Mouse (Mus musculus) heart, embryonic 16.5 days (tissue): Measurements from ENCODE around the gene Smyd2. TPM values are rescaled to one million over a fixed set of nuclear protein-coding genes. Genes with fewer than 3 reads are reported as not detected.

Experiments
- ATAC-seq: fragments of 200-750 bp; cut with Nextera tagmentation; replicated peaks from 2 replicates; pipeline ENCODE4 v1.8.0; 2017; ENCODE audit warnings: moderate number of reproducible peaks; ENCODE audit not compliant: insufficient read depth, low FRiP score; ENCODE audit errors: extremely low read depth
- H3K27ac ChIP-seq: fragments of 300-500 bp; sonication (generic); 2 replicates; pipeline ENCODE4 v1.5.1; 2014; ENCODE audit warnings: mild to moderate bottlenecking, low read length, control low read depth, moderate library complexity
- H3K27me3 ChIP-seq: fragments of 300-500 bp; sonication (generic); 2 replicates; pipeline ENCODE4 v1.6.1; 2014; ENCODE audit warnings: low read length, mixed read lengths; ENCODE audit not compliant: control insufficient read depth, insufficient read depth
- H3K36me3 ChIP-seq: fragments of 300-500 bp; sonication (generic); 2 replicates; pipeline ENCODE4 v1.6.1; 2014; ENCODE audit not compliant: control insufficient read depth, insufficient read depth
- H3K4me1 ChIP-seq: fragments of 300-500 bp; sonication (generic); 2 replicates; pipeline ENCODE4 v1.6.1; 2014; ENCODE audit warnings: low read length, mixed read lengths; ENCODE audit not compliant: control insufficient read depth, insufficient read depth
- H3K4me2 ChIP-seq: fragments of 300-500 bp; sonication (generic); 2 replicates; pipeline ENCODE4 v1.6.1; 2014; ENCODE audit warnings: low read depth, mild to moderate bottlenecking, control low read depth, low read length
- H3K4me3 ChIP-seq: fragments of 300-500 bp; sonication (generic); 2 replicates; pipeline ENCODE4 v1.5.1; 2014; ENCODE audit warnings: mild to moderate bottlenecking, control low read depth, low read length
- H3K9ac ChIP-seq: fragments of 300-500 bp; sonication (generic); 2 replicates; pipeline ENCODE4 v1.6.1; 2014; ENCODE audit warnings: low read length, control low read depth
- H3K9me3 ChIP-seq: fragments of 300-500 bp; sonication (generic); replicated peaks from 2 replicates; pipeline ENCODE4 v1.6.1; 2016; ENCODE audit warnings: low read length; ENCODE audit not compliant: control insufficient read depth
- WGBS: fragments of 180-500 bp; shearing (Covaris S2); extraction: QIAGEN DNeasy Blood & Tissue Kit; methylation state at CpG from one replicate; pipeline ENCODE4 v1.1.7; 2014; 5-methylcytosine and 5-hydroxymethylcytosine counted together
- polyA plus RNA-seq: library from polyadenylated mRNA; unstranded; fragments of >200 nt; fragmentation: Nextera tagmentation; extraction: Ambion mirVana; gene quantifications from 2 replicates; pipeline ENCODE4 v1.2.1, GENCODE M21; 2015

The Smyd2 gene
- polyA plus RNA-seq, 1 experiment from 2014 or later, result 244 TPM

- Histone ChIP-seq H3K9ac (no peak overlapping the region), H3K4me2 (no peak overlapping the region), H3K27ac (no peak overlapping the region), H3K4me1 (peaks cover 27% of the 10 kb centered on the region), H3K9me3 (no peaks in the 10 kb centered on the region), H3K4me3 (no peak overlapping the region), H3K27me3 (no peaks in the 10 kb centered on the region), H3K36me3 (peaks cover 7% of the 10 kb centered on the region)
- 64% methylated on average over 11 of the region's 11 CpGs for WGBS
- no peak for ATAC-seq
These were observed 19.0 kb downstream of the Smyd2 start for GRCm38 (mm10) chr1:189903169-189903568.

GRCm38 (mm10) chr1:189902413-189902812 lies 19.8 kb downstream of the Smyd2 start:
- H3K9ac ChIP-seq, result no peak overlapping the region
- no peak overlapping the region for H3K27ac ChIP-seq
- no peaks in the 10 kb centered on the region for H3K27me3 ChIP-seq
- 72% methylated on average over 9 of the region's 9 CpGs for WGBS
- peaks cover 7% of the 10 kb centered on the region for H3K36me3 ChIP-seq
- no peak for ATAC-seq
- peaks cover 35% of the 10 kb centered on the region for H3K4me1 ChIP-seq
- no peaks in the 10 kb centered on the region for H3K9me3 ChIP-seq
- H3K4me3 ChIP-seq, result no peak overlapping the region
- no peak overlapping the region for H3K4me2 ChIP-seq

- WGBS, result 74% methylated on average over 6 of the region's 6 CpGs
- H3K9ac ChIP-seq, result no peak overlapping the region; the same call in 1 of the 2 replicates
- H3K27ac ChIP-seq, result peak overlapping the region; percentile 64
- no peak overlapping the region for H3K4me2 ChIP-seq
- ATAC-seq, result no peak; the same call in 1 of the 2 replicates
- no peak overlapping the region for H3K4me3 ChIP-seq
- peaks cover 28% of the 10 kb centered on the region for H3K36me3 ChIP-seq
- H3K4me1 ChIP-seq, result peaks cover 36% of the 10 kb centered on the region
- H3K27me3 ChIP-seq, result no peaks in the 10 kb centered on the region
- H3K9me3 ChIP-seq, result no peaks in the 10 kb centered on the region
These were observed 22.6 kb downstream of the Smyd2 start for GRCm38 (mm10) chr1:189899526-189899925.

- Histone ChIP-seq H3K36me3 (peaks cover 37% of the 10 kb centered on the region), H3K9me3 (no peaks in the 10 kb centered on the region), H3K27ac (peak overlapping the region; percentile 64), H3K4me1 (peaks cover 36% of the 10 kb centered on the region), H3K4me2 (no peak overlapping the region), H3K4me3 (no peak overlapping the region), H3K27me3 (no peaks in the 10 kb centered on the region), H3K9ac (peak overlapping the region; percentile 24; the same call in 1 of the 2 replicates)
- 50% methylated on average over 13 of the region's 13 CpGs for WGBS
- ATAC-seq, result no peak
These were observed 23.5 kb downstream of the Smyd2 start for GRCm38 (mm10) chr1:189898708-189899107.

- WGBS, result 52% methylated on average over 9 of the region's 9 CpGs
- Histone ChIP-seq H3K4me1 (peaks cover 36% of the 10 kb centered on the region), H3K4me3 (no peak overlapping the region), H3K9ac (peak overlapping the region; percentile 45), H3K27ac (peak overlapping the region; percentile 64), H3K4me2 (no peak overlapping the region), H3K27me3 (no peaks in the 10 kb centered on the region), H3K36me3 (peaks cover 44% of the 10 kb centered on the region), H3K9me3 (no peaks in the 10 kb centered on the region)
- peak; percentile 64 for ATAC-seq
These were observed 24.3 kb downstream of the Smyd2 start for GRCm38 (mm10) chr1:189897861-189898260.

GRCm38 (mm10) chr1:189894191-189894590 lies 28.0 kb downstream of the Smyd2 start:
- 85% methylated on average over 9 of the region's 9 CpGs for WGBS
- peaks cover 43% of the 10 kb centered on the region for H3K36me3 ChIP-seq

GRCm38 (mm10) chr1:189888749-189889148 lies 33.4 kb downstream of the Smyd2 start:
- Histone ChIP-seq H3K27ac (peak overlapping the region; percentile 28; the same call in 1 of the 2 replicates), H3K4me1 (peaks cover 15% of the 10 kb centered on the region), H3K4me3 (no peak overlapping the region), H3K9me3 (no peaks in the 10 kb centered on the region), H3K36me3 (peaks cover 24% of the 10 kb centered on the region), H3K27me3 (no peaks in the 10 kb centered on the region), H3K4me2 (no peak overlapping the region), H3K9ac (peak overlapping the region; percentile 18; the same call in 1 of the 2 replicates)
- WGBS, result 45% methylated on average over 10 of the region's 10 CpGs
- no peak for ATAC-seq

More at GRCm38 (mm10) chr1:189894191-189894590, 28.0 kb downstream of the Smyd2 start:
- Histone ChIP-seq H3K4me1 (peaks cover 23% of the 10 kb centered on the region), H3K27me3 (no peaks in the 10 kb centered on the region), H3K9ac (no peak overlapping the region), H3K9me3 (no peaks in the 10 kb centered on the region), H3K4me3 (no peak overlapping the region), H3K4me2 (no peak overlapping the region), H3K27ac (no peak overlapping the region)
- ATAC-seq, result no peak

- WGBS, result 26% methylated on average over 7 of the region's 7 CpGs
- peak; percentile 39; the same call in 1 of the 2 replicates for ATAC-seq
- H3K4me2 ChIP-seq, result no peak overlapping the region
These were observed 34.6 kb downstream of the Smyd2 start for GRCm38 (mm10) chr1:189887518-189887917.

GRCm38 (mm10) chr1:189885975-189886374 lies 36.2 kb downstream of the Smyd2 start:
- H3K4me3 ChIP-seq, result no peak overlapping the region
- H3K4me1 ChIP-seq, result peaks cover 19% of the 10 kb centered on the region
- H3K4me2 ChIP-seq, result no peak overlapping the region
- no peak for ATAC-seq
- no peaks in the 10 kb centered on the region for H3K9me3 ChIP-seq
- H3K27ac ChIP-seq, result no peak overlapping the region
- H3K27me3 ChIP-seq, result no peaks in the 10 kb centered on the region
- H3K9ac ChIP-seq, result no peak overlapping the region
- H3K36me3 ChIP-seq, result peaks cover 19% of the 10 kb centered on the region
- 81% methylated on average over 6 of the region's 6 CpGs for WGBS

More at GRCm38 (mm10) chr1:189887518-189887917, 34.6 kb downstream of the Smyd2 start:
- Histone ChIP-seq H3K4me3 (no peak overlapping the region), H3K4me1 (peaks cover 19% of the 10 kb centered on the region), H3K27me3 (no peaks in the 10 kb centered on the region), H3K27ac (peak overlapping the region; percentile 71), H3K36me3 (peaks cover 13% of the 10 kb centered on the region), H3K9me3 (no peaks in the 10 kb centered on the region), H3K9ac (peak overlapping the region; percentile 5; the same call in 1 of the 2 replicates)
